Mouse (Mus musculus) embryonic fibroblast, embryonic 13.5 days (primary cell): ENCODE results near the gene BC005561. TPM values are rescaled to one million over a fixed set of nuclear protein-coding genes. Genes with fewer than 3 reads are reported as not detected.

ENCODE experiments used
- H3K27ac ChIP-seq: 2 replicates; pipeline ENCODE4 v1.5.1; 2012; ENCODE audit warnings: low read length, control low read depth, inconsistent platforms; ENCODE audit not compliant: insufficient read depth
- H3K4me1 ChIP-seq: 2 replicates; pipeline ENCODE4 v1.6.1; 2011; ENCODE audit warnings: low read length; ENCODE audit not compliant: control insufficient read depth, insufficient read depth
- H3K4me3 ChIP-seq: 2 replicates; pipeline ENCODE4 v1.5.1; 2011; ENCODE audit warnings: mild to moderate bottlenecking, control low read depth, low read length; ENCODE audit not compliant: insufficient read depth
- CTCF ChIP-seq: IDR thresholded peaks from 2 replicates; pipeline ENCODE4 v1.5.1; 2011; ENCODE audit warnings: mild to moderate bottlenecking, control low read depth, low read length, moderate library complexity, borderline replicate concordance; ENCODE audit not compliant: insufficient read depth
- POLR2A ChIP-seq: IDR thresholded peaks from 2 replicates; pipeline ENCODE4 v1.6.1; 2011; ENCODE audit warnings: low read depth, mild to moderate bottlenecking, control low read depth, low read length, moderate library complexity
- polyA plus RNA-seq: library from polyadenylated mRNA; stranded (reverse); fragments of >200 nt; gene quantifications from 2 replicates; pipeline ENCODE4 v1.2.4, GENCODE M21; 2011; ENCODE audit warnings: low read depth; ENCODE audit not compliant: missing spikeins, insufficient read length

Gene BC005561
- polyA plus RNA-seq = 6.5 and 7.2 TPM in 2 replicates

DNA sequence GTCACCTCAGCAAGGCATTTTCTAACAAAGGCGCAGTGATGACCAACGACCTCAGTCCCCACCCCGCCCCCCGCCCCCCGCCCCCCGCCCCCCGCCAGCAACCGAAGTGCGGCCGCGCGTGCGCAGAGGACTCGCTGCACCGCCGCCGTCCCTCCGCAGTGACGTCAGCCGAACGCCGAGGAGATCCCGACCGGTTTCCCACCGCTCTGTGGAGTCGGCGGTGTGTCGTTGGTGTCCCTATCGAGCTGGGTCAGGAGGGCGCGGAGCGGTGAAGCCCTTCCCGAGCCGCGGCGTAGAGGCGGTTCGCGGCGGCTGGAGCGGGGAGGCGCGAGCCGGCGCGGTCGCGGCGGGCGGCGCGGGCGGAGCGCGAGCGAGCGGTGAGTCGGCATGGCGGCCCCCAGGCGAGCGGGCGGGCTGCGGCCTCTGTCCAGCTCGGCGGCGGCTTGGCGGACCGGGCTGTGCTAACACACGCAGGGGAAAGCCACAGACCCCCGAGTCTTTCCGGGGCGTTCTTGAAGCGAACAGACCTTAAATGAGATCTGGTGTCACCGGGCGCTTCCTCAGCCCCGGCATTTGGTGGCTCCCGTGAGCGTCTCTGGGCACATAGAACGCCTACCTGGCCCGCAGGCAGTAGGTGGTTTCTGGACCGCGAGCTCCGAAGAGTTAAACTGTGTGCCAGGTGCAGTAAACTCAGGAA is at the start of gene BC005561:
Gene BC005561 (plus strand): TSS at position 158 of the 697 bp plus-strand sequence.
- peak within 1 kb of the TSS; percentile 100 for H3K4me3 ChIP-seq
- H3K27ac ChIP-seq = peak within 1 kb of the TSS; percentile 74
- no peaks in the 10 kb centered on the region; the same call in 1 of the 2 replicates for H3K4me1 ChIP-seq
- TF ChIP-seq CTCF = no peak
- peak; percentile 78 for TF ChIP-seq POLR2A

DNA sequence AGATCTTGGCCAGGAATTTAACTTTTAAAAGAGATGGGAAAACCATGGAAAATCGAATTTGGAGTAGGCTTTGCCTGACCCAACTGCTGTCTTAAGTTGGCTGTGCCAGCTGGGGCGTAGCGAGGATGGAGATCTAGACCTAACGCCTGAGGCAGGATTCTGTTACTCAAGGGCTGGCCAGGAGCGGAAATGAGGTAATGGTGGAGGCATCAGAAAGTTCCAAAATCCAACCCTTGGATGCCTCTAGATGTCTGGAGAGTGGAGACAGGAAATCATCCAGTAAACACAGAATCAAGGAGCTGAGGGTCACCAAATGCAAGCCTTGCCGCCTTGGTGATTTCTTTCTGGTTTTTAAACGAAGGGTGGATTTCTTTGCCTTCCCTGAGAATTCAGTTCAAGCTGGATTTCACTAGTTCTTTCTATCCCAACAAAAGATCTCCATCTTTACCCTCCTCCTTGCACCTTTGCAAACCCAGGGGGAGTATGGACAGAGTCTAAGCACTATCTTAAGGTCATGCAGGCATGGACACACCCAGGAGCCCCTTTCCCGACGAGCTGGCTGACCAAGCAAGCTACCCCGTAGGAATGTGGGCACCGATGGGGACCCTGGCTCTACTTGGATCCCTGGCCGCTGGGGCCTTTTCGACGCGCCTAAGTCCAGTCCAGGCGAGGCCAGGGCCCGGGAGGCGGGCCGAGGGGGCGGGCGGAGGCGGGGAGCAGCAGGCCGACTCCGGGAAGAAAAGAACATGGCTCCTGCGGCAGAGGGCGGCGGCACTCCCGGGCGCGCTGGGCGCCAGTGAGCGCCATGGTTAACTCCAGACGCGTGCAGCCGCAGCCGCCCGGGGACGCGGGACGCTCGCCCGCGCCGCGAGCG is 49.1 kb upstream of the BC005561 start, which contains the start of gene Pkd2:
Gene Pkd2 (plus strand): TSS at position 619 of the 874 bp plus-strand sequence.
- Histone ChIP-seq H3K27ac (peak within 1 kb of the TSS; percentile 89), H3K4me1 (peaks cover 4% of the 10 kb centered on the region), H3K4me3 (peak within 1 kb of the TSS; percentile 81)
- TF ChIP-seq CTCF (no peak), POLR2A (peak; percentile 74)

DNA sequence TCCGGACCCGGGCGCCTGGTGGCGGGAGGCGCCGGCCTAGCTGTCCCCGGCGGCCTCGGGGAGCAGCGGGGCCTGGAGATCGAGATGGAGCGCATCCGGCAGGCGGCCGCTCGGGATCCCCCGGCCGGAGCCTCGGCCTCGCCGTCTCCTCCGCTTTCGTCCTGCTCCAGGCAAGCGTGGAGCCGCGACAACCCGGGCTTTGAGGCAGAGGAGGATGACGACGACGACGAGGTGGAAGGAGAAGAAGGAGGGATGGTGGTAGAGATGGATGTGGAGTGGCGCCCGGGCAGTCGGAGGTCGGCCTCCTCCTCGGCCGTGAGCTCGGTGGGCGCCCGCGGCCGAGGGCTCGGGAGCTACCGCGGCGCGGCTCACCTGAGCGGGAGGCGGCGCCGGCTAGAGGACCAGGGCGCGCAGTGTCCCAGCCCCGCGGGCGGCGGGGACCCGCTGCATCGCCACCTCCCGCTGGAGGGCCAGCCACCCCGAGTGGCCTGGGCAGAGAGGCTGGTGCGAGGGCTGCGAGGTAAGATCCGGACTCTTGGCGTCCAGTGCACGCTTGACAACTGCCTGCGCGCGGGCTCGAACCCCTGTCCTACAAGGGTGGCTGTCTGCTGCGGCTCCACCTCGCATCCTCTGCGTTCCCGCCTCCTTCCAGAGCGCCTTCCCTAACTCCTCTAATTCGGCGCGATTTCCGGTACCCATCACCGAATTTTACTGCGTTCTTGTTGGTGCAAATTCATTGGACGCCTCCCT is 48.3 kb upstream of the BC005561 start:
- peak; percentile 60 for TF ChIP-seq POLR2A
- no peak for TF ChIP-seq CTCF
- Histone ChIP-seq H3K4me1 (peaks cover 9% of the 10 kb centered on the region), H3K4me3 (peak overlapping the region; percentile 81), H3K27ac (peak overlapping the region; percentile 89)

DNA sequence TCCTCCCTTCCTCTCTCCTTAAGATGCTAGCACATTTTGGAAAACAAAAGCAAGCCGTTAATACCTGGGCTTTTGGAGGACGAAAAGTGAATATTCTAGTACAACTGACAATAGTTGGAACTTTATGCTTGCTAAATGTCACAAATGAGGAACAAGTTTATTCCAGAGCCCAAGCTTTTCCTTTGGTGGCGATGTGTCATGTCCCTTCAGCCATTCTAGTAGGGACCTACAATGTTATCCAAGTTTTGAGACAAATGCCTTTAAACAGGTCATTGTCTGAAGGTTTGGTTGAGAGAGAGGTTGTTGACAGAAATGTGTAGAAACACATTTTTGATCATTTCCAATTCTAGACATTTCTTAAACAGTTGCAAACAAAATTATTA is 47.7 kb upstream of the BC005561 start:
- Histone ChIP-seq H3K4me1 (peaks cover 9% of the 10 kb centered on the region), H3K4me3 (peak overlapping the region; percentile 81), H3K27ac (peak overlapping the region; percentile 89)
- TF ChIP-seq CTCF (no peak), POLR2A (no peak)

DNA sequence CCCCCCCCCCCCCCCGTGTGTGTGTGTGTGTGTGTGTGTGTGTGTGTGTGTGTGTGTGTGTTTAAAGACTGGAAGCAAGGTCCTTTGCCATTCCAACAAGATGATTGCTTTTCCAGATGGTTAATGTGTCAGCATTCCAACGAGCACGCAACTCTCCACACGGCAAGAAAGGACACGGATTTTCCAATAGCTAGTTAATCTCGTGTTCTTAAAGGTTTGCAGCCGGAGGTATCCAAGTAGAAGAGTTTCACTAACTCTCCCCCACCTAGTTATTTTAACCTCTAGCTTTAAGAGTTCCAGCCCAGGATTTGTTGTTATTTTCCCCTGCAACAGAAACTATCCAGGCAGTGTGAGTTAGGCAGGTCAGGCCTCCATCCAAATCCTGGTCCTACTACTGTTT is 47.3 kb upstream of the BC005561 start:
- peak overlapping the region; percentile 81 for H3K4me3 ChIP-seq
- TF ChIP-seq POLR2A (no peak), CTCF (no peak)
- H3K4me1 ChIP-seq = peaks cover 11% of the 10 kb centered on the region
- peak overlapping the region; percentile 77; the same call in 1 of the 2 replicates for H3K27ac ChIP-seq

DNA sequence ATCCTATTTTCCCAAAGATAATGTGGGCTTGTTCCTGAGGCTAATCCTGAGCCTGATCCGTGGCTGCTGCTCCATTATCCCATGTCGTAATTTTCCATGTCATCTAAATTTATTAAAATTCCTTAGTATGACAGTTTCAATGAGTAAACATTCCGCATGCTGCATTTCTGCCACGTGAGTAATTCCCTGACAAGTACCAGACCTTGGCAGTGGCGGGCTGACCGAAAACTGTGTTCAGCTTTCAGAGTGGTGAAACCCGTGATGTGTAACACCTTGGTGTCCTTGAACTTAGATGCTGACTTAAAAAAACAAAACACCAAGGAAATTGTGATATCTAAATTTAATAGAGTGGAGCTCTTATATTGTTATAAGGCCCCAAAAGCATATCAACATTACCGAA is 42.9 kb upstream of the BC005561 start:
- TF ChIP-seq POLR2A = no peak
- no peak for TF ChIP-seq CTCF
- Histone ChIP-seq H3K27ac (peak overlapping the region; percentile 89), H3K4me1 (peaks cover 7% of the 10 kb centered on the region), H3K4me3 (no peak overlapping the region)

DNA sequence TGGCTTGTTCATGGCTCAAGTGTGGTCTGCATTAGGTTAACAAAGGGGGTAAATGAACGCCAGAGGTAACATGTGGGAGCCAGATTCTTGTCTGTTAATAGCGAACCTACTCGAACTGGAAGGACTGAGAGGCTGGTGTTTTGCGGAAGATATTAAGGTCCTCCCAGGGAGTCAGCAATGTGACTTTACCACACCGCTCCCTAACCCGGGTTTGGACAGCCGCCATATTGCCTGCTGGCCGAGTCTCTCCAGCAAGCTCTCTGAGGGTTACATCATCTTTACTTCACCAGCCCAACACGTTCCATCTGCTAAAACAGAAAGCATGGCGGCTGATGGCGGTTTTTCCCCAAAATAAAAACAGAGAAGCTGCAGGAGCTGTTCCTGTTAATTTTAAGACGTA is 42.4 kb upstream of the BC005561 start:
- TF ChIP-seq POLR2A = no peak
- no peak for TF ChIP-seq CTCF
- H3K27ac ChIP-seq = peak overlapping the region; percentile 90

DNA sequence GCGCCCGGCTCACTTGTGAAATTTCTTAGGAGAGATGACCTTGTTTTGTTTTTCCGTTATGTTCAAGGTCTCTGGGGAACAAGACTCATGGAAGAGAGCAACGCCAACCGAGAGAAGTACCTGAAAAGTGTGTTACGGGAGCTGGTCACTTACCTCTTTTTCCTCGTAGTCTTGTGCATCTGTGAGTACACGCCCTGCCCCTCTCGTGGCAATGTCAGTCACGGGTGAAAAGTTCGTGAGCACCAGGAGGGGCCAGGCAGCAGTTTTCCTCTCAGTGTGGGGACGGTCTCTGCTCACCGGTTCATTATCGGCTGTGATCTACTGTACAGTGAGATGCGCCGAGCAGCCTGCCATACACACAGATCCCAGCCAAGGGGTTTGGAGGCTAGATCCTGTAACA is 41.3 kb upstream of the BC005561 start:
- TF ChIP-seq CTCF (no peak), POLR2A (no peak)
- Histone ChIP-seq H3K27ac (no peak overlapping the region), H3K4me3 (no peak overlapping the region), H3K4me1 (peaks cover 7% of the 10 kb centered on the region)

More for the DNA sequence above, 42.4 kb upstream of the BC005561 start:
- Histone ChIP-seq H3K4me1 (peaks cover 7% of the 10 kb centered on the region), H3K4me3 (no peak overlapping the region)

DNA sequence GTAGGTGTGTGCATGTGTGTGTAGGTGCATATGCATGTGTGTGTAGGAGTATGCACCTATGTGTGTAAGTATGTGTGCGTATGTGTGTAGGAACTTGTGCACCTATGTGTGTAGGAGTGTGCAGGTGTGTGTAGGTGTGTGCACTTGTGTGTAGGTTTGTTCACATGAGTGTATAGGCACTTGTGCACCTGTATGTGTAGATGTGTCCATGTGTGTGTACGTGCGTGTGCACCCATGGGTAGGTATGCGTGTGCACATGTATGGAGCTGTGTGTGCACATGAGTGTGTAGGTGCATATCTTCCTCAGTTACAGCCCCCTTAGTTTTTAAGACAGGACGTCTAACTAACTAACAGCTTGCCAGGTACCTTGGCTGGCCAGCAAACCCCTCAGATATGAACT is 39.6 kb upstream of the BC005561 start:
- H3K4me3 ChIP-seq = no peak overlapping the region

DNA sequence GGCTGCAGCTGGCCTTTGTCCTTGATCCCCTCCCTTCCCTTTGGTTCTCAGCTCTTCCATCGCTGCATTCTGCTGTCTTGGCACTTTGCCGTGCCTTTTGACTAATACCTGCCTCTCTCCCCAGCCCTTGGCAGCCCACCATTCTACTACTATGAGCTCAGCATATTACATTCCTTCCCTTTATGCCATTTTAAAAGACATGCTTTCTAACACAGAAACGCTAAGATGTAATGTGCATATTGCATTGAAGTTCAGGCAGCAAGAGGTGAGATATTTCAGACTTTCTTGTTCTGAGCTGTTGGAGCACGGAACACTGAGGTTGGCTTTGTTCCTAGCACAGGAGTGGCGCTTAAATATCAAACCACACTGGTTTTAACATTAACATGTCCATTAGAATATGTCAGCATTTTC is 37.2 kb upstream of the BC005561 start:
- no peak overlapping the region for H3K27ac ChIP-seq
- TF ChIP-seq POLR2A (no peak), CTCF (no peak)
- H3K4me3 ChIP-seq = no peak overlapping the region
- H3K4me1 ChIP-seq = no peaks in the 10 kb centered on the region

More for the DNA sequence above, 39.6 kb upstream of the BC005561 start:
- Histone ChIP-seq H3K4me1 (peaks cover 7% of the 10 kb centered on the region), H3K27ac (no peak overlapping the region)
- TF ChIP-seq POLR2A (no peak), CTCF (no peak)
